Mouse (Mus musculus) v-Abl transformed pro-B cells (cell line): ENCODE measurements around the gene Tbc1d7.

Experiments used
- in situ Hi-C, 2 experiments: fragments of 400-800 bp; cut with MboI; formaldehyde crosslinking; loops; one replicate each; pipeline ENCODE4 v1.15.1; 2025; ENCODE audit not compliant: unreplicated experiment in 2 of 2

The Tbc1d7 gene

GRCm38 (mm10) chr13:43152005-43152520, 19.2 kb downstream of the Tbc1d7 start:
- in situ Hi-C loops = loop anchor here in 1 of 2 experiments (25.0 kb wide), 1 partner anchor 1835 kb away; no protein-coding TSS in a partner anchor

GRCm38 (mm10) chr13:43149661-43150060, 21.6 kb downstream of the Tbc1d7 start:
- in situ Hi-C loops = loop anchor here in 1 of 2 experiments (25.0 kb wide), 1 partner anchor 1838 kb away; no protein-coding TSS in a partner anchor

- in situ Hi-C loops = no loop called here
Observed at GRCm38 (mm10) chr13:43148692-43149091, 22.6 kb downstream of the Tbc1d7 start.

- in situ Hi-C loops = no loop called here
Observed at GRCm38 (mm10) chr13:43146515-43147258, 24.6 kb downstream of the Tbc1d7 start.

GRCm38 (mm10) chr13:43144720-43145418, 26.4 kb downstream of the Tbc1d7 start:
- in situ Hi-C loops = no loop called here

GRCm38 (mm10) chr13:43134468-43134867, 36.8 kb downstream of the Tbc1d7 start:
- in situ Hi-C loops = no loop called here

GRCm38 (mm10) chr13:43133400-43133799, 37.9 kb downstream of the Tbc1d7 start:
- in situ Hi-C loops = no loop called here

- in situ Hi-C loops = no loop called here
Observed at GRCm38 (mm10) chr13:43132859-43133258, 38.4 kb downstream of the Tbc1d7 start.

GRCm38 (mm10) chr13:43131741-43132191, 39.5 kb downstream of the Tbc1d7 start:
- in situ Hi-C loops = no loop called here

GRCm38 (mm10) chr13:43130161-43130560, 41.1 kb downstream of the Tbc1d7 start:
- in situ Hi-C loops = no loop called here

GRCm38 (mm10) chr13:43124683-43125074, 46.6 kb downstream of the Tbc1d7 start:
- in situ Hi-C loops = no loop called here

- in situ Hi-C loops = no loop called here
Observed at GRCm38 (mm10) chr13:43123895-43124682, 47.2 kb downstream of the Tbc1d7 start.

- in situ Hi-C loops = no loop called here
Observed at GRCm38 (mm10) chr13:43122306-43123070, 48.8 kb downstream of the Tbc1d7 start.

GRCm38 (mm10) chr13:43113141-43113540, 58.2 kb downstream of the Tbc1d7 start:
- in situ Hi-C loops = no loop called here

- in situ Hi-C loops = no loop called here
Observed at GRCm38 (mm10) chr13:43112707-43113106, 58.6 kb downstream of the Tbc1d7 start.

- in situ Hi-C loops = no loop called here
Observed at GRCm38 (mm10) chr13:43112280-43112679, 59.0 kb downstream of the Tbc1d7 start.

GRCm38 (mm10) chr13:43104496-43104895, 66.8 kb downstream of the Tbc1d7 start:
- in situ Hi-C loops = no loop called here

GRCm38 (mm10) chr13:43102943-43103342, 68.4 kb downstream of the Tbc1d7 start:
- in situ Hi-C loops = no loop called here
